Mouse (Mus musculus): ENCODE measurements around the gene Zfp869. TPM values are rescaled to one million over a fixed set of nuclear protein-coding genes. Genes with fewer than 3 reads are reported as not detected.
"Not testable (repeated sequence)": the region's sequence is repeated elsewhere in the genome, so short reads cannot be mapped to it uniquely, and the experiment has no call there.

Zfp869 gene
- 31.0 and 32.6 TPM in 2 replicates for polyA plus RNA-seq (2015; fragmentation: Nextera tagmentation; extraction: Ambion mirVana)

DNA sequence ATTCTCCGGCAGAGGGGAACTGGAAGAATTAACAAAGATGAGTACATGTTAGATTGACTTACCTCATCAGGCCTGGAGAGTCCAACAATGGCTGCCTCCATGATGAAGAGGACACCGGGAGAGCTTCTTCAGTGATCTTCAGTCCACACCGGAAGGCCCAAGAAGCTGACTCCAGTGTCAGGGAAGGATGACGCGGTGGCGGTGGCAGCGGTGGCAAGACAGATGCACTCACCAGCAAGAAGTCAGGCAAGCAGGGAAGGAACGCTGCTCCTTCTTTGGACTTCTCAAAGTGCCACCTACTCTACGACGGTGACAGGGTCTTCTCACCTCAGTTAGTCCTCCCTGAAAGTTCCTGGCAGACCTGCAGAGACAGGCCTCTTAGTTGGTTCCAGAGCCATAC lies at the start of gene Zfp869:
TSS of gene Zfp869 (minus strand) at position 101 of the 400 bp plus-strand sequence.
- peaks cover 63% of the 10 kb centered on the region for H3K36me3 ChIP-seq
- H3K9me3 ChIP-seq; H3K4me3 ChIP-seq; H3K9ac ChIP-seq; H3K27me3 ChIP-seq; H3K4me2 ChIP-seq; ATAC-seq (ENCODE audit: insufficient number of reproducible peaks, insufficient read depth, low FRiP score, low TSS enrichment, low read depth); H3K27ac ChIP-seq: not testable (repeated sequence)
- peaks cover 24% of the 10 kb centered on the region for H3K4me1 ChIP-seq
- 94% methylated on average over 10 of the region's 10 CpGs for WGBS

DNA sequence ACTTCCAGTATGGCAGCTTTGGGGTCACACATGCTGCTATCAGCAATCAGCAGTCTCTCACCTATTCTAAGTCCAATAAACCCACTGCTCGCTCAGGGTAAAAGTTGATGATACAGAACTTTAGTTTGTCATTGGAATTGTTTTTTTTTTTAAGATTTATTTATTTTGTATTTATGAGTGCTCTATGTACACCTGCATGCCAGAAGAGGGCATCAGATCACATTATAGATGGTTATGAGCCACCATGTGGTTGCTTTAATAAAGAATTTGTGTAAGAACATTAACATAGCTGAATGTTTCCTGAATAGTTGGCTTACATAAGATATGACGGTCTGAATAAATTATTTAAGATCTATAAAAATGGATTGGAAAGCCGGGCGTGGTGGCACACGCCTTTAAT lies 47.8 kb upstream of the Zfp869 start:
- H3K4me2 ChIP-seq: no peak overlapping the region
- no peaks in the 10 kb centered on the region for H3K4me1 ChIP-seq
- no peaks in the 10 kb centered on the region for H3K9me3 ChIP-seq
- 90% methylated on average over 5 of the region's 5 CpGs for WGBS
- H3K9ac ChIP-seq: no peak overlapping the region
- no peaks in the 10 kb centered on the region for H3K27me3 ChIP-seq
- H3K4me3 ChIP-seq: no peak overlapping the region
- H3K27ac ChIP-seq: no peak overlapping the region
- no peak for ATAC-seq (ENCODE audit: insufficient number of reproducible peaks, insufficient read depth, low FRiP score, low TSS enrichment, low read depth)
- peaks cover 53% of the 10 kb centered on the region for H3K36me3 ChIP-seq

DNA sequence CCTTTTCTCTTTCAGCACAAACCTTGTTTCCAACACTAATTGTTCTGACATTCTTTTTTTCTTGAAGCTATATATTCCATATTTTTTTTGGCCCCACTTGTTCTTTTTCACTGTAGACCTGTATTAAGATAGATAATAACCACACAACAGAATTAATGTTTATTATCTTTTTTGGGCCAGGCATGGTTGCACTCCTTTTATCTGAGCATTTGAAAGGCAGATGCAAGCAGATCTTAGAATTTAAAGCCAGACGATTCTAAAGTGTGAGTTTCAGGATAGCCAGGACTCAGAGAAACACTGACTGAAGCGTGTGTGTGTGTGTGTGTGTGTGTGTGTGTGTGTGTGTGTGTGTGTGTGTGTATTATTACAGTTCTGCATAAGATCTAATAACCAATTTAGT lies 41.9 kb upstream of the Zfp869 start:
- ATAC-seq (ENCODE audit: insufficient number of reproducible peaks, insufficient read depth, low FRiP score, low TSS enrichment, low read depth): no peak
- WGBS: 92% methylated on average over 2 of the region's 2 CpGs

DNA sequence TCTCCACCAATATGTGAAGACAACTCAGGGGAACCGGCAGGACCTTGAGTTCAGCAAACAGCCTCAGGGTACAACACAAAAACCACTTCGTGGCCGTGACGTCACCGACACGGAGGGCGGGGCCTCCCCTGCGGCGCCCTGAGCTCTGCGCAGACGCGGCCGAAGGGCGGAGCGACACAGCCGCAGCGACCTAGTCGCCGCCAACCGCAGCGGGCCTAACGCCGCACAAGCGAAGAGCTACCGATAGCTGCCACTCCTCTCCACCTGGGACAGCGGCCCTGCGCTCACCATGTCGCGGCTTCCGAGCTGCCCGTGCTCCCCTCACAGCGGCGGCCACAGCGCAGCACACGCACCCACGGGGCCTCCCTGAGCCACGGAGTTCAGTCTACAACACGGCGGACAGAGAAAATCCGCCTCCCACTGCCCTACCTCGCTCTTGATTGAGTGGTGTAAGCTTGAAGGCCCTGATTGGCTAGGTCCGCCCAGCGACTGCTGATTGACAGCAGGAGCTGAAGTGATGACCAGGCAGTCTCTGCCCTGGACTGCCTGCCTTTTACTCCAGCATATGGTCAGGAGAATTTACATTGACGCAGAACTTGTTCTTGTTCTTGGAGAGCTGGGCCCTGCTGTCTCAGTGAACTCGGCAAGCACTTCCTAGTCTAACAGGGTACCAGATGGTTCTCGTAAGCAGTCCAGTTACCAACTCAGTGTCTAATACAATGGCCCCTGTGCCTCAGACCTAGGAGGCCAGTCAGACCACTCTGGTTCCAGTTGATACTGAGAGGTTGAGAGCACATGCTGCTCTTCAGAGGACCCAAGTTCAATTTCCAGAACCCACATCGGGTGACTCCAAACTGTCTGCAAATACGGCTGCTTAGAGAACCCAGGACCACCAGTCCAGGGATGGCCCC lies 39.3 kb upstream of the Zfp869 start, which contains the start of gene Zfp963:
TSS of gene Zfp963 (minus strand) at position 427 of the 911 bp plus-strand sequence.
- H3K4me3 ChIP-seq: peak within 1 kb of the TSS; percentile 72
- H3K4me1 ChIP-seq: 0 out of 2 replicates have a peak, but pooled peaks cover 5% of the 10 kb centered on the region
- H3K9me3 ChIP-seq: no peaks in the 10 kb centered on the region
- no peaks in the 10 kb centered on the region for H3K27me3 ChIP-seq
- H3K36me3 ChIP-seq: peaks cover 10% of the 10 kb centered on the region; the same call in 1 of the 2 replicates
- H3K4me2 ChIP-seq: peak within 1 kb of the TSS; percentile 63
- peak within 1 kb of the TSS; percentile 89 for H3K9ac ChIP-seq
- peak; percentile 99 for ATAC-seq (ENCODE audit: insufficient number of reproducible peaks, insufficient read depth, low FRiP score, low TSS enrichment, low read depth)
- H3K27ac ChIP-seq: peak within 1 kb of the TSS; percentile 99
- 3% methylated on average over 48 of the region's 48 CpGs for WGBS

More for the DNA sequence above, 41.9 kb upstream of the Zfp869 start:
- Histone ChIP-seq H3K27ac (no peak overlapping the region), H3K9me3 (no peaks in the 10 kb centered on the region), H3K36me3 (peaks cover 26% of the 10 kb centered on the region), H3K4me2 (no peak overlapping the region), H3K4me3 (no peak overlapping the region), H3K27me3 (no peaks in the 10 kb centered on the region), H3K9ac (no peak overlapping the region), H3K4me1 (0 out of 2 replicates have a peak, but pooled peaks cover 5% of the 10 kb centered on the region)

DNA sequence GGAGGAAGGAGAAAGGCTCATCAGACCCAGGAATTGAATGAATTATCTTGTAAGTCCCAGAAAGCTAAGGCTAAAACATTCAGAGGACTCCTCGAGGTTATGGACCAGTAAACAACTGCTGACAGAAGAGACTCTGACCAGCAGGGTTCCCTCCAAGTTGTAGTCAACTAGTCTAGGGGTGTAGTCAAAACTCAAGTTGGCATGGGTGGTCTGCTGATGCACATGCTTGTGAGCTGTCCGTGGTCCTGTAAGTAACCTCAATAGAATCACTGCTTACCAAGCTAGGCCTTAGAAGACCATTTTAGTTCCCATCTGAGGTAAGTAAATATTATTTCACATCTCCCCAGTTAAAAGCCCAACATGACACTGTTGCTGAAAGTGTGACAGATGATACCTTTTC lies 30.7 kb upstream of the Zfp869 start:
- Histone ChIP-seq H3K4me1 (no peaks in the 10 kb centered on the region), H3K9me3 (no peaks in the 10 kb centered on the region), H3K4me3 (no peak overlapping the region), H3K36me3 (peaks cover 20% of the 10 kb centered on the region), H3K9ac (no peak overlapping the region), H3K27me3 (no peaks in the 10 kb centered on the region), H3K4me2 (no peak overlapping the region), H3K27ac (no peak overlapping the region)
- ATAC-seq (ENCODE audit: insufficient number of reproducible peaks, insufficient read depth, low FRiP score, low TSS enrichment, low read depth): no peak
- WGBS: 80% methylated on average over 2 of the region's 2 CpGs

DNA sequence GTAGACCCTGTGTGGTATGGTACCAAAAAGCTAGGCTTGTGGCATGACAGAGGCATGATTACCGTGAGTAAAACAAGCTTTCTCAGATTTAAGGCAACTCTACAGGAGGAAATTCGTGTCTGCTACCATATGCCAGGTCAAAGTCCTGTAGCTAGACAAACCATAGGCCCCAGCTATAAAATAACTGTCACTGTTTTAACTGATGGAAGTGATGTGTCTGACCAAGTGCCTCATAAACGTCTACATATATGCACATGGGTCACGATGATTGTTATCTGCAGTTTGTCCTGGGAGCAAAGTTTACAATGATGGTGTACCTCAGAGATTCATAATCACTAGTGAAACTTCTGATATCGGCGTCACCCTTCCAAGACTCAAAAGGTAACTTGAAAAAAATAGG lies 30.2 kb upstream of the Zfp869 start:
- no peak overlapping the region for H3K4me2 ChIP-seq
- H3K4me3 ChIP-seq: no peak overlapping the region
- H3K27me3 ChIP-seq: no peaks in the 10 kb centered on the region
- no peaks in the 10 kb centered on the region for H3K9me3 ChIP-seq
- peaks cover 20% of the 10 kb centered on the region for H3K36me3 ChIP-seq
- no peak overlapping the region for H3K27ac ChIP-seq
- H3K9ac ChIP-seq: no peak overlapping the region
- no peaks in the 10 kb centered on the region for H3K4me1 ChIP-seq
- WGBS: 87% methylated on average over 6 of the region's 6 CpGs
- no peak for ATAC-seq (ENCODE audit: insufficient number of reproducible peaks, insufficient read depth, low FRiP score, low TSS enrichment, low read depth)

DNA sequence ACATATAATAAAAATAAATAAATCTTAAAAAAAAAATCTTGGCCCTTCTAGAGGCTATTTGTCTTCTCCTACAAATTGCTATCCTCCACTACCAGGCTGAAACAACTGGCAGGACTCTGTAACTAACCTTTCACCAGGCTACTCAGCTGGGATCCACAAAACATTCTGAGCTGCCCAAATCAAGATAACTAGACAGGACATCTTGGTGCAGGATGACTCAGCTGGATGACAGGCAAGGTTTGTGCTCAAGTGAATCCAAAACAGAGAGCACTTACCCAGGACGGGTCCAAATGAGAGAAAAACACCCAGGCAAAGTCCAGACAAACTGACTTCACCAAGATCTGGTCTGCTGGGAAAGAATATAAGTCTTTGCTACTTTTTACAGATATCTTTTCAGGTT lies 25.0 kb upstream of the Zfp869 start:
- no peak for ATAC-seq (ENCODE audit: insufficient number of reproducible peaks, insufficient read depth, low FRiP score, low TSS enrichment, low read depth)
- 85% methylated on average over 1 of the region's 1 CpGs for WGBS
- H3K4me2 ChIP-seq: no peak overlapping the region

DNA sequence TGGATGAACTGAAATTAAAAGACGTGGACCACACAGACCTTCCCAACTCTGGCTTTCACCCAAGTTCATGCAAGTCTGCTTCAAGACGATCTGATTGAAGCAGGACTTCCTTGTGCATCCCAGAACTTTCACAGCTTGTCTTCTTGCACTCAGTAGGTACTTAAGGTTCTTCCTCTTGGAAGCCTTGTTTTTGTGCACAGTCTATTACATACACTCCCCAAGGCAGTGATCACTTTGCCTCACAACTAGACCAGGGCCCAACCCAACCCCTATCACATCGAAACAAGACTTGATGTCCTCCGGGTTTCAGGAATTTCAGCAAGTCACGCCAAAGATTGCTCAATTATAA lies 6.7 kb upstream of the Zfp869 start:
- Histone ChIP-seq H3K27me3 (no peaks in the 10 kb centered on the region), H3K36me3 (peaks cover 13% of the 10 kb centered on the region), H3K4me3 (peak overlapping the region; percentile 91), H3K4me1 (peaks cover 24% of the 10 kb centered on the region), H3K9ac (0 out of 2 replicates have a peak overlapping the region, but pooled peaks have one; percentile 44), H3K27ac (peak overlapping the region; percentile 68), H3K9me3 (no peaks in the 10 kb centered on the region), H3K4me2 (peak overlapping the region; percentile 57)
- peak; percentile 3; the same call in 1 of the 2 replicates for ATAC-seq (ENCODE audit: insufficient number of reproducible peaks, insufficient read depth, low FRiP score, low TSS enrichment, low read depth)
- 43% methylated on average over 5 of the region's 5 CpGs for WGBS

More for the DNA sequence above, 25.0 kb upstream of the Zfp869 start:
- Histone ChIP-seq H3K9me3 (no peaks in the 10 kb centered on the region), H3K36me3 (no peaks in the 10 kb centered on the region), H3K27me3 (no peaks in the 10 kb centered on the region), H3K4me1 (no peaks in the 10 kb centered on the region), H3K4me3 (no peak overlapping the region), H3K9ac (no peak overlapping the region), H3K27ac (no peak overlapping the region)

DNA sequence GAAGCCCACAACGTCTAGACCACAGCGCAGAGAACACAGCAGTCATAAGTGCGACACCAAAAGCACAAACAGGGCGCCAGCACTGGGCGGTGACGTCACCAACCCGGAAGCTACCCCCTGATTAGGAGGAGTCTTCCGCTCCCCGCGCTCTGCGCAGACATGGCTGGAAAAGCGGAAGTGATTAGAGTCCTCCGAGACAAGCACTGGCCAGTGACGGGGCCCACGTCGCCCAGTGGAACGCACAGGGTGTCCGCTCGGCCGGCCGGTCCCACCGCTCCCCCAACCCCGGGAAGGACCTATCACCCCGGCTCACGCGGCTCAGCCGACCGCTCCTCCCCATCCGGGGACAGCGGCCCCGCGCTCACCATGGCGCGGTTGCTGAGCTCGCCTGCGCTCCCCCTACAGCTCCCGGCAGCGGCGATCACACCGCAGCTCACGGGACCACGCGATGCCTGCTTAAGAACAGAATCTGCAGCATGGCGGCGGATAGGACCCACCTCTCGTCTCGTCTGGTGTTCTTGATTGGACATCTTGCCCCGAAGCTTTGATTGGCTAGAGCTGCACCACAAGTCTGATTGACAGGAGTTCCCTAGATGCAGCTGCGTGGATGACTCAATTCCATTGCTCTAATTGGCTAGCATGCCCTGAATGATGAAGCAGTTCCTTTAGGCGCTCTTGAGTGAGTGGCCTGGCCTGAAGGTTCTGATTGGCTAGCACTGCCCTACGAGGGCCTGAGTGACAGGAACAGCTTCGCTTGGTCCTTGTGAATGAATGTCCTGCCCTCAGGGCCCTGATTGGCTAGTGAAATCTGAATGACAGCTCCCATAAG lies 6.1 kb upstream of the Zfp869 start:
- Histone ChIP-seq H3K9me3 (no peaks in the 10 kb centered on the region), H3K36me3 (peaks cover 13% of the 10 kb centered on the region), H3K4me1 (peaks cover 24% of the 10 kb centered on the region), H3K9ac (peak overlapping the region; percentile 97), H3K27ac (peak overlapping the region; percentile 100), H3K4me3 (peak overlapping the region; percentile 91), H3K27me3 (no peaks in the 10 kb centered on the region), H3K4me2 (peak overlapping the region; percentile 57)
- under 1% methylated on average over 48 of the region's 52 CpGs for WGBS
- peak; percentile 99 for ATAC-seq (ENCODE audit: insufficient number of reproducible peaks, insufficient read depth, low FRiP score, low TSS enrichment, low read depth)

DNA sequence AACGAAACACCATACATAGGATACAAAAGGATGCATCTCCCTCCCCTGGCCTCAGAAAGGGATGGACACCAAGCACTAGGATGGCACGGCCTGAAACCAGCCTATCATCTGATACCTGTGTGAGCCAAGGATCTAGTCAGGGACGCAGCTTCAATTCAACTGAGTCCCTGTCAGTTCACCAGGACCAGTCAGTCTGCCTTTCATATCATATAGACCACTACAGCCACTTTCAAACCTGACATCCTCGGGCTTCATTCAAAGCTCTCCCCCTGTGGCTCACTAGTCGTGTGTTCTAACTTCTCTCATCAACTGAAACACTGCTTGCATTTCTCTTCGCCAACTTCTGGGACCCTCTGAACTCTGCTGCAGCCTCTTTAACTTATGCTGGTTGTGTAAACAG lies 4.8 kb upstream of the Zfp869 start:
- H3K27me3 ChIP-seq: no peaks in the 10 kb centered on the region
- 83% methylated on average over 6 of the region's 6 CpGs for WGBS
- ATAC-seq (ENCODE audit: insufficient number of reproducible peaks, insufficient read depth, low FRiP score, low TSS enrichment, low read depth): no peak
- peaks cover 16% of the 10 kb centered on the region for H3K36me3 ChIP-seq
- H3K9me3 ChIP-seq: no peaks in the 10 kb centered on the region
- peak overlapping the region; percentile 55 for H3K4me2 ChIP-seq
- no peak overlapping the region for H3K27ac ChIP-seq
- peak overlapping the region; percentile 27 for H3K9ac ChIP-seq
- peak overlapping the region; percentile 91 for H3K4me3 ChIP-seq
- H3K4me1 ChIP-seq: peaks cover 24% of the 10 kb centered on the region

DNA sequence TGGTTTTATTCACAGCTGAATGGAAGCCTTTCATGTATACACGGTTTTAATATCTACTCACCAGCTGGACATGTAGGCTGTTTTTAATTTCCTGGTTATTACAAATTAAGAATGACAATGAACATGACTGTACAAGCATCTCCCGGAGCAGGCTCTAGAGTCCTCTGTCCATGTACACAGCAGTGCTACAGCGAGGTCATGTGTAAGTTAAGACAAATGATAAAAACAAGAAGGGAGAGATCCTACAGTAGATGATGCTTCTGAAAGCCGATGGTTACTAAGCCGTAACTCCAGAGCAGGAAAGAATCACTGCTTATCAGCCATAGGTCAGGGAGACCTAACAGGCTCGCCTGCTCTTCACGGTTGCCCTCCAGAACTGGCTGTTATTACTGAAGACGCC lies 3.0 kb upstream of the Zfp869 start:
- no peaks in the 10 kb centered on the region for H3K27me3 ChIP-seq
- H3K4me1 ChIP-seq: peaks cover 24% of the 10 kb centered on the region
- peaks cover 34% of the 10 kb centered on the region for H3K36me3 ChIP-seq
- H3K9me3 ChIP-seq: no peaks in the 10 kb centered on the region
- no peak for ATAC-seq (ENCODE audit: insufficient number of reproducible peaks, insufficient read depth, low FRiP score, low TSS enrichment, low read depth)
- no peak overlapping the region for H3K4me2 ChIP-seq
- no peak overlapping the region for H3K4me3 ChIP-seq
- WGBS: 86% methylated on average over 8 of the region's 8 CpGs
- no peak overlapping the region for H3K9ac ChIP-seq
- no peak overlapping the region for H3K27ac ChIP-seq

Measured in embryonic facial prominence, embryonic 13.5 days (tissue).